Mouse (Mus musculus): Measurements from ENCODE around the gene Eme1.

Gene Eme1

GRCm38 (mm10) chr11:94646457-94646856 lies 7.3 kb downstream of the Eme1 start:
- no peak for DNase-seq (ENCODE audit: low spot score)

GRCm38 (mm10) chr11:94644461-94645219 lies 9.1 kb downstream of the Eme1 start:
- DNase-seq (ENCODE audit: low spot score), result peak; percentile 24

GRCm38 (mm10) chr11:94634431-94634830 lies 19.3 kb downstream of the Eme1 start:
- no peak for DNase-seq (ENCODE audit: low spot score)

GRCm38 (mm10) chr11:94632988-94633387 lies 20.8 kb downstream of the Eme1 start:
- no peak for DNase-seq (ENCODE audit: low spot score)

GRCm38 (mm10) chr11:94631969-94632368 lies 21.8 kb downstream of the Eme1 start:
- no peak for DNase-seq (ENCODE audit: low spot score)

- no peak for DNase-seq (ENCODE audit: low spot score)
These were observed 23.4 kb downstream of the Eme1 start for GRCm38 (mm10) chr11:94630199-94631011.

GRCm38 (mm10) chr11:94629884-94630198 lies 23.9 kb downstream of the Eme1 start:
- no peak for DNase-seq (ENCODE audit: low spot score)

GRCm38 (mm10) chr11:94629199-94629883 lies 24.4 kb downstream of the Eme1 start, which contains the start of gene Lrrc59:
Gene Lrrc59, plus strand, starts transcription at chr11:94629767.
- peak; percentile 81 for DNase-seq (ENCODE audit: low spot score)

GRCm38 (mm10) chr11:94622162-94622561 lies 31.6 kb downstream of the Eme1 start:
- no peak for DNase-seq (ENCODE audit: low spot score)

GRCm38 (mm10) chr11:94621458-94621852 lies 32.3 kb downstream of the Eme1 start:
- no peak for DNase-seq (ENCODE audit: low spot score)

- DNase-seq (ENCODE audit: low spot score), result no peak
These were observed 32.9 kb downstream of the Eme1 start for GRCm38 (mm10) chr11:94620766-94621457.

GRCm38 (mm10) chr11:94617646-94618045 lies 36.1 kb downstream of the Eme1 start:
- DNase-seq (ENCODE audit: low spot score), result no peak

GRCm38 (mm10) chr11:94615494-94615893 lies 38.3 kb downstream of the Eme1 start:
- no peak for DNase-seq (ENCODE audit: low spot score)

GRCm38 (mm10) chr11:94614603-94615002 lies 39.2 kb downstream of the Eme1 start:
- no peak for DNase-seq (ENCODE audit: low spot score)

GRCm38 (mm10) chr11:94610744-94611740 lies 42.7 kb downstream of the Eme1 start:
- no peak for DNase-seq (ENCODE audit: low spot score)

- no peak for DNase-seq (ENCODE audit: low spot score)
These were observed 51.3 kb downstream of the Eme1 start for GRCm38 (mm10) chr11:94602356-94602955.

- peak; percentile 31 for DNase-seq (ENCODE audit: low spot score)
These were observed 52.2 kb downstream of the Eme1 start, which contains the start of gene Acsf2 for GRCm38 (mm10) chr11:94601321-94602281. Gene Acsf2, minus strand, starts transcription at chr11:94601871.

- no peak for DNase-seq (ENCODE audit: low spot score)
These were observed 53.3 kb downstream of the Eme1 start for GRCm38 (mm10) chr11:94600447-94600846.

GRCm38 (mm10) chr11:94598437-94599120 lies 55.2 kb downstream of the Eme1 start:
- no peak for DNase-seq (ENCODE audit: low spot score)
